Mouse (Mus musculus) liver, embryonic 13.5 days (tissue): ENCODE data around the gene Prkn. TPM values are rescaled to one million over a fixed set of nuclear protein-coding genes. Genes with fewer than 3 reads are reported as not detected.

Experiments used
- ATAC-seq: fragments of 200-750 bp; cut with Nextera tagmentation; 2 replicates; pipeline ENCODE4 v1.8.0; 2017; ENCODE audit warnings: low read depth, mild to moderate bottlenecking, moderate number of reproducible peaks, moderate library complexity
- DNase-seq: peaks from one replicate; pipeline ENCODE4 v3.0.0; 2022
- H3K27ac ChIP-seq: fragments of 300-500 bp; sonication (generic); 2 replicates; pipeline ENCODE4 v1.5.1; 2015; ENCODE audit warnings: moderate library complexity, mild to moderate bottlenecking, inconsistent platforms
- H3K27me3 ChIP-seq: fragments of 300-500 bp; sonication (generic); 2 replicates; pipeline ENCODE4 v1.6.1; 2015; ENCODE audit warnings: mild to moderate bottlenecking, inconsistent platforms
- H3K36me3 ChIP-seq: fragments of 300-500 bp; sonication (generic); 2 replicates; pipeline ENCODE4 v1.6.1; 2015; ENCODE audit warnings: mild to moderate bottlenecking, inconsistent platforms
- H3K4me1 ChIP-seq: fragments of 300-500 bp; sonication (generic); replicated peaks from 2 replicates; pipeline ENCODE4 v1.6.1; 2015; ENCODE audit warnings: inconsistent platforms
- H3K4me2 ChIP-seq: fragments of 300-500 bp; sonication (generic); 2 replicates; pipeline ENCODE4 v1.6.1; 2015; ENCODE audit warnings: inconsistent platforms, mild to moderate bottlenecking, moderate library complexity
- H3K4me3 ChIP-seq: fragments of 300-500 bp; sonication (generic); replicated peaks from 2 replicates; pipeline ENCODE4 v1.5.1; 2015; ENCODE audit warnings: mild to moderate bottlenecking, inconsistent platforms
- H3K9ac ChIP-seq: fragments of 300-500 bp; sonication (generic); 2 replicates; pipeline ENCODE4 v1.6.1; 2015; ENCODE audit warnings: mild to moderate bottlenecking, inconsistent platforms
- H3K9me3 ChIP-seq: fragments of 300-500 bp; sonication (generic); replicated peaks from 2 replicates; pipeline ENCODE4 v1.6.1; 2016; ENCODE audit warnings: inconsistent platforms
- WGBS: fragments of 180-500 bp; shearing (Covaris S2); methylation state at CpG from one replicate; pipeline ENCODE4 v1.1.7; 2015; ENCODE audit not compliant: insufficient replicate concordance; 5-methylcytosine and 5-hydroxymethylcytosine counted together
- polyA plus RNA-seq: library from polyadenylated mRNA; unstranded; fragments of >200 nt; fragmentation: Nextera tagmentation; extraction: Ambion mirVana; gene quantifications from 2 replicates; pipeline ENCODE4 v1.2.1, GENCODE M21; 2015

The Prkn gene
- polyA plus RNA-seq, 1 experiment from 2014 or later = 0.43 TPM

DNA sequence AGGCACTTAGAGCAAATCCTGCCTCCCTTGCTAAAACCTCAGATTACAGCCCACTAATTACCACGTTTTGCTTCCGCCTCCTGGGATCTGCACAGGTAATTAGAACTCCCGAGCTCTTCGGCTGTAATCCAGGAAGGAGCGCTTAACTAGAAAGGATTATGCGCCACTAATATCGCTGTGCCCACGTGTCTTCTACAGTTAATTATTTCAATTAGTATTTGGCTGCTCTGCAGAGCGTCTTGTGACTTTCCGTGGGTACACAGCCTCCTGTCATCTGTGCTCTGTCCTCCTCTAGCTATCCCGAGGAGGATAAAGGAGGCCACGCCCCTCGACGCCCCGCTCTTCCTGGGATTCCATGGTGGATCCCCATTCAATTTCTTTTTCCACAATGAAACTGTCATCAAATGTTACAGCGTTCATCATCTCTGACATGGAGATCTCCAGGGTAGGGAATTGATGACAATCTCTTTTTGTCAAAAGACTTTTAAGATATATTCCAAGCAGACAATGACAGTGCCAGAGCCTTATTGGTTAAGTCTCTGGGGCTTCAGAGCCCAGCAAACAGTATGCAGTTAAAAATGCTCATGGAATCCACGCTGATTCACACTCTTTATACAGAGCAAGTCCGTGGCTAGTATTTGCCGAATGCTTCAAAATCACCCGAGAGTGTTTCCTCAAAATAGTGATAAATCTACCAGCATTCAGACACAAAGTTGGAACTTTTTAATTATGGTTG is 824.6 kb downstream of the Prkn start:
- Histone ChIP-seq H3K36me3 (no peaks in the 10 kb centered on the region), H3K9ac (no peak overlapping the region), H3K27me3 (no peaks in the 10 kb centered on the region), H3K4me1 (no peaks in the 10 kb centered on the region), H3K4me2 (no peak overlapping the region), H3K4me3 (no peak overlapping the region), H3K27ac (no peak overlapping the region), H3K9me3 (no peaks in the 10 kb centered on the region)
- ATAC-seq = no peak
- WGBS = 37% methylated on average over 20 of the region's 20 CpGs
- DNase-seq = no peak

DNA sequence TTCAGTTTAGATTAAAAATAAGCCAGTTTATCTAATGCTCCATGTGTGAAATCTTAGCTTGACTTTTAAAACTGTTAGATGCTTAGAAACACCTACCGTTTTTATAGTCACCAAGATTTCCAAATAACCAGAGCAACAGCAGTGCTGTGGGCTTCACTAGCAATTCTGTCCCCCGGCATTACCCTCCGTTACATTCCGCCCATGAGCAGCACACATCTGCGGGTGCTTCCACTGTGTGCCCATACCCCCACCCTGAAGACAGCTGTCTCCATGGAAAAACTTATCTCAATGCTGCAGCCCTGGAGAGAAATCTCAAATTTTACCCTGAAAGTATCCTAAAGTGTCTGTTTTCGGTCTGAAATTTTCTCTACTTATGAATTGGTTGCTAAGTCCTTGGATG is 839.5 kb downstream of the Prkn start:
- ATAC-seq (no peak), DNase-seq (no peak)
- 76% methylated on average over 6 of the region's 6 CpGs for WGBS
- Histone ChIP-seq H3K9me3 (no peaks in the 10 kb centered on the region), H3K36me3 (no peaks in the 10 kb centered on the region), H3K27me3 (peaks cover 3% of the 10 kb centered on the region; the same call in 1 of the 2 replicates), H3K4me1 (no peaks in the 10 kb centered on the region), H3K9ac (no peak overlapping the region), H3K27ac (no peak overlapping the region), H3K4me3 (no peak overlapping the region), H3K4me2 (no peak overlapping the region)

- no peak overlapping the region for H3K4me3 ChIP-seq
- no peak for ATAC-seq
- peaks cover 3% of the 10 kb centered on the region; the same call in 1 of the 2 replicates for H3K27me3 ChIP-seq
- DNase-seq = no peak
- no peaks in the 10 kb centered on the region for H3K36me3 ChIP-seq
- no peak overlapping the region for H3K9ac ChIP-seq
- no peak overlapping the region for H3K4me2 ChIP-seq
- H3K4me1 ChIP-seq = no peaks in the 10 kb centered on the region
- no peaks in the 10 kb centered on the region for H3K9me3 ChIP-seq
- no peak overlapping the region for H3K27ac ChIP-seq
- 64% methylated on average over 9 of the region's 9 CpGs for WGBS
Measured at GRCm38 (mm10) chr17:11680456-11680855, 840.3 kb downstream of the Prkn start.

GRCm38 (mm10) chr17:11681825-11682372 is 841.7 kb downstream of the Prkn start:
- no peaks in the 10 kb centered on the region for H3K36me3 ChIP-seq

DNA sequence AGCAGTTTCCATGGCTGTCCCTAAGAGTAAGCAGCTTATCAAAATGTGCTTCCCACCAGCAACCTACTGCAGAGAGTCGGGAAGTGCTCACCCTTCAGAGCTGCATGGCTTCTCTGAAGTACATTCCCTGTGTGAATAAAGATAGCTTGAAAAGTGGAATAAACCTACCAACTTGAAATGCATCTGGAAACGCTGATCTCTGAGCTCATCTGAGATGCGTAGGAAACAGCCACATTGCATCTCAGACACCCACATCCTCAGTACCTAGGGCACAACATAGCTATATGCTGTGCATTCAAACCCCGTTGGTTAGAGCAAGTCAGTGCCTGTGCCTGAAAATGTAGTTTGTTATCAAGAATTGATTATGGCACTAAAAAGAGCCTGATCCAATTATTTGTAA is 864.8 kb downstream of the Prkn start:
- Histone ChIP-seq H3K9ac (no peak overlapping the region), H3K4me1 (no peaks in the 10 kb centered on the region), H3K4me2 (no peak overlapping the region), H3K36me3 (no peaks in the 10 kb centered on the region), H3K27me3 (no peaks in the 10 kb centered on the region), H3K4me3 (no peak overlapping the region), H3K27ac (no peak overlapping the region), H3K9me3 (no peaks in the 10 kb centered on the region)
- WGBS = 49% methylated on average over 4 of the region's 4 CpGs
- DNase-seq (no peak), ATAC-seq (no peak)

More at GRCm38 (mm10) chr17:11681825-11682372, 841.7 kb downstream of the Prkn start:
- Histone ChIP-seq H3K4me1 (no peaks in the 10 kb centered on the region), H3K27me3 (peaks cover 3% of the 10 kb centered on the region; the same call in 1 of the 2 replicates), H3K4me2 (no peak overlapping the region), H3K4me3 (no peak overlapping the region), H3K27ac (no peak overlapping the region), H3K9me3 (no peaks in the 10 kb centered on the region), H3K9ac (no peak overlapping the region)
- WGBS = 55% methylated on average over 11 of the region's 11 CpGs
- DNase-seq (no peak), ATAC-seq (no peak)

DNA sequence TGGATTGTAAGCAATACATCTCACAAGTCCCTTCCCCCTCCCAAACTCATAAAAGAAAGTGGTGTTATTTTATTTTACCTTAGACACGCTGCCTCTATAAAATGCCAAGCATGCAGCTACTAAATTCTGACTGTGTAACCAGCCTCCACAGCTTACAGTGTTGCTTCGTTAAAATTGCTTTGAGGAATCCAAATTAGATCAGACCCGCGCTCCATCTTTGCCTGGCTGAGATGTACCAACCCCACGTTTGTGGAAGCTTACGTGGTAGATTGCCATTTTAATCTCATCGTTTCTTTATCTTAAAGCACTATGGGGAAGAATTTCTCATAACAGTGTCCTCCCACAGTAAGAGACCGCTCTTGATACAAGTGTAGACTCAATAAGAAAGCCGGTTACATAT is 865.6 kb downstream of the Prkn start:
- H3K27me3 ChIP-seq = no peaks in the 10 kb centered on the region
- H3K4me2 ChIP-seq = no peak overlapping the region
- no peak overlapping the region for H3K27ac ChIP-seq
- H3K9me3 ChIP-seq = no peaks in the 10 kb centered on the region
- no peaks in the 10 kb centered on the region for H3K36me3 ChIP-seq
- WGBS = 67% methylated on average over 9 of the region's 9 CpGs
- DNase-seq = no peak
- ATAC-seq = no peak
- H3K9ac ChIP-seq = no peak overlapping the region
- no peaks in the 10 kb centered on the region for H3K4me1 ChIP-seq
- H3K4me3 ChIP-seq = no peak overlapping the region

GRCm38 (mm10) chr17:11712066-11712465 is 871.9 kb downstream of the Prkn start:
- H3K9ac ChIP-seq = no peak overlapping the region
- no peak overlapping the region for H3K27ac ChIP-seq
- no peak overlapping the region for H3K4me3 ChIP-seq
- H3K4me2 ChIP-seq = no peak overlapping the region
- WGBS = 58% methylated on average over 4 of the region's 4 CpGs
- no peaks in the 10 kb centered on the region for H3K9me3 ChIP-seq
- H3K4me1 ChIP-seq = no peaks in the 10 kb centered on the region
- no peaks in the 10 kb centered on the region for H3K27me3 ChIP-seq
- no peaks in the 10 kb centered on the region for H3K36me3 ChIP-seq
- no peak for DNase-seq
- no peak for ATAC-seq

DNA sequence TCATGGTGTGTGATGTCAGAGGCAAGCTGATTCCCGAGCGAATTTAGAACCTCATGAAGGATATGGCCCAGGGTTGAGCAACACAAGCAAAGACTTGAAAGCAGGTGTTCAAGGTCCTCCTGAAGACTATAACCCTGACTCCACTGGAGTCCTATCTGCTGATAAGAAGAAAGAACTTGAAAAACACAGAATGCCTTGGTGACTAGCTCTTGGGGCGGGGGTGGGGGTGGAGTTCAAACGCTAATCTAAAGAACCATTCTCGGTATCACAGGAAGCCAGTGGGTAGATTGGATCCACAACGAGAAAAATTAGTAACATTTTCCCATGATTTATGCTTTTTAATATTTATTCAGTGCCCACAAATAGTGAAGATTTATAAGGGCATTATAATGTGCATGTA is 879.6 kb downstream of the Prkn start:
- Histone ChIP-seq H3K27ac (no peak overlapping the region), H3K9ac (no peak overlapping the region), H3K27me3 (no peaks in the 10 kb centered on the region), H3K4me2 (no peak overlapping the region), H3K36me3 (no peaks in the 10 kb centered on the region), H3K4me3 (no peak overlapping the region), H3K4me1 (no peaks in the 10 kb centered on the region), H3K9me3 (no peaks in the 10 kb centered on the region)
- ATAC-seq (no peak), DNase-seq (no peak)
- 30% methylated on average over 6 of the region's 6 CpGs for WGBS

DNA sequence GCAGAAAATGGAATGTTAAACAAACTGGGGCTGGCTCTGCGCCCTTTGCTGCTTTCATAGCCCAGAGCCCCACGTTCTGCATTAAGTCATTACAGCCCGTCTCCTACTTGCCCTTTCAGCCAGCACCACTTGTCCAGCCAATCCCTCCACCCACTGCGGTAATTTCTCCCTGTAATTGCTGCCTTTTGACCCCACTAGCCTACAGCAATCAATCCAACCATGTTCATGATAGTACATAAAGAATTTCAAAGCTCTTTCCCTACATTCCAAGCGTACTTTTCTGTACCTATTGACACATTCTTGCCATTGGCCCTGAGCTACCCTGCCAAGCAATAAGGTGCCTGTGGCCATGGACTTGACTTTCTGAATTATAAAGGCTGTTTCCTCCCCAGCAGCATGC is 881.7 kb downstream of the Prkn start:
- no peak for ATAC-seq
- Histone ChIP-seq H3K4me2 (no peak overlapping the region), H3K4me1 (no peaks in the 10 kb centered on the region), H3K27ac (no peak overlapping the region), H3K9me3 (no peaks in the 10 kb centered on the region), H3K4me3 (no peak overlapping the region), H3K27me3 (no peaks in the 10 kb centered on the region), H3K36me3 (no peaks in the 10 kb centered on the region), H3K9ac (no peak overlapping the region)
- no peak for DNase-seq
- 65% methylated on average over 5 of the region's 5 CpGs for WGBS

DNA sequence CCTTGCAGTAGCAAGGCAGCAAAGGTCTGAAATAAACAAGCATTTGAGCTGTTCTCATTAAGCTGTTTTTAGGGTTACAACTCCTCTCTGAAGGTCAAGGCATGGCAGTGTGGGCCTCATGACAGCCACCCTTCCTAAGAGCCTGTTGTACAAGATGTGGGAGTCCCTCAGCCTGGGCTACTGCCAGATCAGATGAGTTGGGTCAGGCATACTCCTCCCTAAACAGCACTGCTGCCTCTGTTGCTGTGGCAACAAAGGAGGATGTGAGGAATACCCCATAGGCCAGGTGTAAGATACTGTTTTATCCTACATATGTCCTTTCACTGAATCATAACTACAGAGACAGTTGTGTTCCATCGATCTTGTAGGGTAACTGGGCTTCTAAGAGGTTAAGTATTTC is 882.3 kb downstream of the Prkn start:
- Histone ChIP-seq H3K27me3 (no peaks in the 10 kb centered on the region), H3K4me3 (no peak overlapping the region), H3K4me1 (no peaks in the 10 kb centered on the region), H3K36me3 (no peaks in the 10 kb centered on the region), H3K27ac (no peak overlapping the region), H3K9ac (no peak overlapping the region), H3K4me2 (no peak overlapping the region), H3K9me3 (no peaks in the 10 kb centered on the region)
- DNase-seq (no peak), ATAC-seq (no peak)
- WGBS = 71% methylated on average over 1 of the region's 1 CpGs

- DNase-seq = no peak
- no peak overlapping the region for H3K9ac ChIP-seq
- no peak overlapping the region for H3K4me2 ChIP-seq
- no peaks in the 10 kb centered on the region for H3K27me3 ChIP-seq
- 20% methylated on average over 3 of the region's 3 CpGs for WGBS
- H3K4me3 ChIP-seq = no peak overlapping the region
- H3K27ac ChIP-seq = no peak overlapping the region
- no peaks in the 10 kb centered on the region for H3K4me1 ChIP-seq
- H3K36me3 ChIP-seq = no peaks in the 10 kb centered on the region
- no peaks in the 10 kb centered on the region for H3K9me3 ChIP-seq
- ATAC-seq = no peak
Measured at GRCm38 (mm10) chr17:11724135-11724534, 884.0 kb downstream of the Prkn start.

DNA sequence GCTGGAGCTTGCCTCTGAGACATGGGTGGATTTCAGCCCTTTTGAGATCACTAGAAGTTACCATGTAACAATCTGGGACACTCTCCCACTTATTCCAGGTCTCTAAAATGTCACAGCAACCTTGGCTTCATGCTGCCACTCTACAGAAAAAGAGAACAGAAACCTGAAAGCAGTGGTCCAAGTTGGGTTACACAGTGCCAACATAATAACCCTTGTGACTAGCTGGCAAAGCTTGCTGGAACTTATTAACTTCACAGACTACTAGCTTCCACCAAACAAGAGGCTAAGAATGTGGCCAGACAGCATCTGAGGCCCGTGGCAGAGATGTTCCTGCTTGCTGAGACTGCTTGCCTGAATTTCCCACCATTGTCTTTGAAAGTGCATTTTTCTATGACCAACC is 886.9 kb downstream of the Prkn start:
- no peak for DNase-seq
- Histone ChIP-seq H3K27ac (no peak overlapping the region), H3K9me3 (no peaks in the 10 kb centered on the region), H3K27me3 (no peaks in the 10 kb centered on the region), H3K36me3 (no peaks in the 10 kb centered on the region), H3K4me1 (no peaks in the 10 kb centered on the region), H3K9ac (no peak overlapping the region), H3K4me2 (no peak overlapping the region), H3K4me3 (no peak overlapping the region)
- ATAC-seq = no peak
- 42% methylated on average over 1 of the region's 1 CpGs for WGBS
